Mouse (Mus musculus): ENCODE measurements around the gene Sct.

DNA sequence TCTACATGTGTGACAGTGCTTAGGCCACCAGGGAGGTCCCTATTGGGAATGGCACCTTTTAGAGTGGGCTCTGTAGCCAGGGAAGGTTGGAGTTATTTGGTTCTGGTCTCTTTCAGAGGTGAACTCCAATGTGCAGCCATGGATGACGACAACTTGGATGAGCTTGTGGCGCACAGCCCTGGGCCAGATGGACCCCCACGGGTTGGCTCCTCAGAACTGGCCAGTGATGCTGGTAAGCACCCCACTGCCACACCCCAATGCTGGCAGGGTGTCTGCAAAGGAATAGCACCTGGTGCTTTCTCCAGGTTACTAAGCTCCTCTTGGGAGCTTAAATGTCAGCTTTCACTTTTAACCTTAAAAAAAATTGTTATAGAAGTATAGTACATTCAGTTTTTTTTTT lies 47.8 kb downstream of the Sct start:
- TF ChIP-seq ZNF384 (IDR thresholded peaks at IDR 0.05; ENCODE audit: low read depth, low read length): no peak
- no peak for TF ChIP-seq HCFC1 (IDR thresholded peaks at IDR 0.05; ENCODE audit: borderline replicate concordance, insufficient read depth, low read length)
- TF ChIP-seq CHD2 (IDR thresholded peaks at IDR 0.05; ENCODE audit: low read depth, low read length): no peak
